Comparison of ENCODE assay signal across 12 mouse cellular contexts in the genomic region with DNA sequence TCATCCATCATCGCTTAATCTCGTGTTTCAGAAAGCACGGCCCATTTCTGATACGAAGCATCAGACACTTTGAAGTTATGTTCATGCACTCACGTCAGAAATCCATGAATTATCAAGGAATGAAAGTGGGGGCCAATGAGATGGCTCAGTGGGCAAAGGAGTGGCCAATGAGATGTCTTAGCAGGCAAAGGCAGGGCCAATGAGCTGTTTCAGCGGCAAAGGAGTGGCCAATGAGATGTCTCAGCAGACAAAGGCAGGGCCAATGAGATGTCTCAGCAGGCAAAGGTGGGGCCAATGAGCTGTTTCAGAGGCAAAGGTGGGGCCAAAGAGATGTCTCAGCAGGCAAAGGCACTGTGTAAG.
DNase-seq lines count a peak whose midpoint lies in the region; ATAC-seq and TF ChIP-seq lines count a peak whose summit lies in the region.
"Had no signal": no experiment of that assay in that cellular context is flagged by ENCODE, and none has a peak within 500 bp of the region (broad histone marks: within the 10 kb centered on the region; RNA-seq: fewer than 3 reads in every experiment).

No protein-coding gene starts in this region.

- ATAC-seq in hindbrain, embryonic 13.5 days (ENCODE audit: low FRiP score): 0 out of 2 replicates have a peak, but pooled peaks have one; percentile 28
- ATAC-seq in hindbrain, embryonic 12.5 days (ENCODE audit: low FRiP score): no peak
- ATAC-seq in megakaryocyte, adult 5-6 weeks (ENCODE audit: poor library complexity, severe bottlenecking): no peak
- peak; percentile 28; the same call in 1 of the 2 replicates for ATAC-seq in heart, embryonic 16.5 days (replicated peaks; ENCODE audit: extremely low read depth, insufficient read depth, low FRiP score)
- peak; percentile 51; the same call in 1 of the 2 replicates for ATAC-seq in stomach, postnatal 0 days (ENCODE audit: low FRiP score, low TSS enrichment)

- H3K27me3 ChIP-seq in hindbrain, embryonic 13.5 days: no peaks in the 10 kb centered on the region
- no peaks in the 10 kb centered on the region for H3K27me3 ChIP-seq in hindbrain, embryonic 12.5 days
- no peaks in the 10 kb centered on the region for H3K27me3 ChIP-seq in megakaryocyte, embryonic 14.5 days (replicated peaks)
- H3K27me3 ChIP-seq in heart, embryonic 16.5 days (ENCODE audit: control insufficient read depth, insufficient read depth, low read length): no peaks in the 10 kb centered on the region
- no peaks in the 10 kb centered on the region for H3K27me3 ChIP-seq in stomach, postnatal 0 days (ENCODE audit: control insufficient read depth, insufficient read depth, low read length)
- H3K27me3 ChIP-seq: CH12.LX; limb, embryonic 13.5 days had no signal

- no peaks in the 10 kb centered on the region for H3K4me1 ChIP-seq in hindbrain, embryonic 13.5 days (replicated peaks)
- no peaks in the 10 kb centered on the region for H3K4me1 ChIP-seq in hindbrain, embryonic 12.5 days
- H3K4me1 ChIP-seq in megakaryocyte, embryonic 14.5 days: no peaks in the 10 kb centered on the region
- H3K4me1 ChIP-seq in heart, embryonic 16.5 days (ENCODE audit: control insufficient read depth, insufficient read depth, low read length): no peaks in the 10 kb centered on the region; the same call in 1 of the 2 replicates
- H3K4me1 ChIP-seq in stomach, postnatal 0 days (replicated peaks; ENCODE audit: control insufficient read depth, insufficient read depth): no peaks in the 10 kb centered on the region
- H3K4me1 ChIP-seq: limb, embryonic 13.5 days had no signal

- TF ChIP-seq CTCF in stomach, postnatal 0 days (IDR thresholded peaks at IDR 0.05; ENCODE audit: low read depth): no peak

- no peaks in the 10 kb centered on the region for H3K36me3 ChIP-seq in hindbrain, embryonic 13.5 days
- no peaks in the 10 kb centered on the region for H3K36me3 ChIP-seq in hindbrain, embryonic 12.5 days
- no peaks in the 10 kb centered on the region for H3K36me3 ChIP-seq in megakaryocyte, embryonic 14.5 days (replicated peaks; ENCODE audit: low read length)
- no peaks in the 10 kb centered on the region for H3K36me3 ChIP-seq in heart, embryonic 16.5 days (ENCODE audit: control insufficient read depth, insufficient read depth)
- H3K36me3 ChIP-seq in stomach, postnatal 0 days (ENCODE audit: control insufficient read depth, insufficient read depth, low read length): no peaks in the 10 kb centered on the region
- H3K36me3 ChIP-seq: limb, embryonic 13.5 days had no signal

- TF ChIP-seq EP300 in stomach, postnatal 0 days (optimal IDR thresholded peaks at IDR 0.05): no peak

- H3K9me3 ChIP-seq in hindbrain, embryonic 13.5 days: no peaks in the 10 kb centered on the region
- no peaks in the 10 kb centered on the region for H3K9me3 ChIP-seq in hindbrain, embryonic 12.5 days (replicated peaks)
- peaks cover 33% of the 10 kb centered on the region for H3K9me3 ChIP-seq in megakaryocyte, embryonic 14.5 days
- H3K9me3 ChIP-seq in heart, embryonic 16.5 days (replicated peaks; ENCODE audit: control insufficient read depth, low read length): no peaks in the 10 kb centered on the region
- no peaks in the 10 kb centered on the region for H3K9me3 ChIP-seq in stomach, postnatal 0 days (ENCODE audit: control insufficient read depth, low read length)
- H3K9me3 ChIP-seq: limb, embryonic 13.5 days had no signal

- H3K27ac ChIP-seq in hindbrain, embryonic 13.5 days: no peak overlapping the region
- H3K27ac ChIP-seq in hindbrain, embryonic 12.5 days: no peak overlapping the region
- no peak overlapping the region for H3K27ac ChIP-seq in heart, embryonic 16.5 days (ENCODE audit: low read length)
- H3K27ac ChIP-seq in stomach, postnatal 0 days (replicated peaks): no peak overlapping the region
- H3K27ac ChIP-seq: limb, embryonic 13.5 days had no signal

- no peak overlapping the region for H3K9ac ChIP-seq in hindbrain, embryonic 13.5 days
- no peak overlapping the region for H3K9ac ChIP-seq in hindbrain, embryonic 12.5 days
- H3K9ac ChIP-seq in heart, embryonic 16.5 days (ENCODE audit: low read length): no peak overlapping the region
- H3K9ac ChIP-seq in stomach, postnatal 0 days (ENCODE audit: low read length): no peak overlapping the region
- H3K9ac ChIP-seq: limb, embryonic 13.5 days had no signal

- no peak overlapping the region for H3K4me2 ChIP-seq in hindbrain, embryonic 13.5 days
- no peak overlapping the region for H3K4me2 ChIP-seq in hindbrain, embryonic 12.5 days (replicated peaks)
- no peak overlapping the region for H3K4me2 ChIP-seq in heart, embryonic 16.5 days (ENCODE audit: low read depth, low read length)
- no peak overlapping the region for H3K4me2 ChIP-seq in stomach, postnatal 0 days (replicated peaks; ENCODE audit: low read depth)
- H3K4me2 ChIP-seq: limb, embryonic 13.5 days had no signal

- no peak for DNase-seq in stomach, postnatal 0 days (ENCODE audit: low spot score)
- DNase-seq in layer of hippocampus, adult 9-10 months (ENCODE audit: low spot score): no peak
- DNase-seq: adrenal gland, postnatal 25 days; cerebellum, adult 11 months; thymus, postnatal 14 days had no signal

- WGBS in hindbrain, embryonic 13.5 days: 81% methylated on average over 6 of the region's 6 CpGs
- 83% methylated on average over 6 of the region's 6 CpGs for WGBS in hindbrain, embryonic 12.5 days
- WGBS in heart, embryonic 16.5 days: 58% methylated on average over 6 of the region's 6 CpGs
- WGBS in stomach, postnatal 0 days: 50% methylated on average over 6 of the region's 6 CpGs

- H3K4me3 ChIP-seq in hindbrain, embryonic 13.5 days: no peak overlapping the region
- no peak overlapping the region for H3K4me3 ChIP-seq in hindbrain, embryonic 12.5 days
- peak overlapping the region; percentile 33 for H3K4me3 ChIP-seq in megakaryocyte, embryonic 14.5 days (replicated peaks)
- H3K4me3 ChIP-seq in heart, embryonic 16.5 days (ENCODE audit: low read length): no peak overlapping the region
- no peak overlapping the region for H3K4me3 ChIP-seq in stomach, postnatal 0 days (ENCODE audit: low read depth, low read length)
- H3K4me3 ChIP-seq: limb, embryonic 13.5 days had no signal

Comparison
In these comparisons a context has a peak if more than half of its experiments do, and no peak if none do; other contexts are left out.
1. ATAC-seq: peak in hindbrain, embryonic 13.5 days (single experiment), heart, embryonic 16.5 days (single experiment) and stomach, postnatal 0 days (single experiment); none in hindbrain, embryonic 12.5 days (single experiment) and megakaryocyte, adult 5-6 weeks (single experiment).